Mouse (Mus musculus) layer of hippocampus, adult 9-11 months (tissue): Measurements from ENCODE around the gene Pik3ca.

ENCODE experiments used
- DNase-seq: peaks from one replicate; pipeline ENCODE4 v3.0.0; 2022

Pik3ca gene

GRCm38 (mm10) chr3:32397461-32398174, at the start of gene Pik3ca:
Pik3ca (plus strand) TSS chr3:32397671.
- DNase-seq = peak; percentile 29

DNA sequence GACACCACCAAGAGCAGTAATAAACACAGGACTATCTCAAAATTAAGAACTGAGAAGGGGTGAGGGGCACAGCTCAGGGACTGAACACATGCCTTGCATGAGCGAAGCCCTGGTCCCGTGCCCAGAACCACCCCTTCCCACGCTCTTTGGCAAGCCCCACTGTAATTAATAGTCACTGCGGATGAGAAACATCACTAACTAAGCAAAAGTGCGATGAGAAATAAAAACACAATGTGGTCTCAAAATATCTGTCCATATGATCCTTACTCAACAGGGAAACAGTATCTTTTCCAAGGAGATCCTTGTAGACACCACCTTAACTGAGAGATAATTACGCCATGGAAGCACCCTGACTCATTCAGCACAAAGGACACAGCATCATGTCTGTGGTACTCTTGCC, 49.6 kb upstream of the Pik3ca start:
- peak; percentile 85 for DNase-seq

- DNase-seq = no peak
These were observed 36.2 kb upstream of the Pik3ca start for GRCm38 (mm10) chr3:32361221-32361620.

GRCm38 (mm10) chr3:32364195-32364594, 33.3 kb upstream of the Pik3ca start:
- no peak for DNase-seq

DNA sequence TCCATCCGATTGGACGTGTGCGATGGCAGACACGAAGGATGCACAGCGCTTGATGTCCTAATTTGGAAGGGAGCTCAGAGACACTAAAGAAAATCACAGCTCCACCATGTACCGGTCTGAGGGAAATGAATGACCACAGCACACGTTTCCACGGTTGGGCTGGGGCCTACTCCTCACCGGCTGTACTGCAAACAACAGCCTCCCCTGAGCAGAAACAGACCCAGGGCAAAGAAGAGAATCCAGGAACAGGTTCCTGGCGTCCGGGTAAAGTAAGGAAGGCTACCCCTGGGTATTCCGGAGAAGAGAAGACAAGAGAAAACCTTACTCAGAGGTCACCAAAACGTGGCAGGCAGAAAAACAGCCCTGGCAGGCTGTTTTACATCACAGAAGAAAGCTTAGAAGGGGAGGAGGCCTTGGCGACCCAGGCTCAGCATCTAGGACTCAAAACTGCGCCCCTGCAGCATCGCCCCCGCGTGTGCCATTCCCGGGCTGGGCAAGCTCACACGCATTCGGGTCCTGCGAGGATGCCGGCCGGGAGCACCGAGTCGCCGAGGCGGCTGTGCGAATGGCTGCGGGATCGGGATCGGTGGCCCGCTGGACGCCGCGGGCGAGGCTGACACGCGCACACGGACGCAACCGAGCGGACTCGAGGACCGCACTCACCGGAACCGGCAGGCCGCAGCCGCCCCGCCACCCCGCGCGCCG, 32.5 kb upstream of the Pik3ca start:
- peak; percentile 41 for DNase-seq

DNA sequence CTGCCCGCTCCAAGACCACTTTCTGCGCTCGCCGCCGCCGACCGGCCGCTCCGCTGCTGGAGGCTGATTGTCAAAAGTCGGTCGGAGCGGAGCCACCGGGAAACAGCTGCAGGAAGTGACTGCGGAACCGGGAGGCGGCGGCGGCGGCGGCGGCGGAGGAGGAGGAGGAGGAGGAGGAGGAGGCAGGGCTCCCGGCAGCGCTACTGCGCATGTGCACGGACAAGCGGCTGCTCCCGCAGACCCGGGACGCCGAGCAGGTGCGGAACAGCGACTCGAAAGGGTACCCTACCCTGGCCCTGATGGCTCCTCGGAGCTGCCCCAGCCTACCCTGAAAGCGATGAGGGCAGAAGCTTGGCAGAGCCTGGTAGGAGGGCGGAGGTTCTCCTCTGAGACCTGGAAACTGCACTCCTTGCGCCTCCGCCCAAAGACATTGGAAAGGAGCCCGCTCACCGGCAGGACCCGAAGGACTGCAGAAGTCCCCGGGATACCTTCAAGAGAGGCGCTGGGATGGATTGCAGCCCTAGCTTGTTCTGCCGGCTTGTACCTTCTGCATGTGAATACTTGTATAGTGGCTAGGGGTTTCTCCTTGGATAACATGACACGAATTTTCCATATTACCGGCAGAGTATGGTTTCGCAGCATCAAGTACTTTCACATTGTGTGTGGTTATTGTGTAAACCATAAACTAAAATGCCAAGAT, 31.8 kb upstream of the Pik3ca start, which contains the start of gene Zmat3:
Gene Zmat3 (minus strand): TSS at position 469 of the 700 bp plus-strand sequence.
- peak; percentile 75 for DNase-seq

DNA sequence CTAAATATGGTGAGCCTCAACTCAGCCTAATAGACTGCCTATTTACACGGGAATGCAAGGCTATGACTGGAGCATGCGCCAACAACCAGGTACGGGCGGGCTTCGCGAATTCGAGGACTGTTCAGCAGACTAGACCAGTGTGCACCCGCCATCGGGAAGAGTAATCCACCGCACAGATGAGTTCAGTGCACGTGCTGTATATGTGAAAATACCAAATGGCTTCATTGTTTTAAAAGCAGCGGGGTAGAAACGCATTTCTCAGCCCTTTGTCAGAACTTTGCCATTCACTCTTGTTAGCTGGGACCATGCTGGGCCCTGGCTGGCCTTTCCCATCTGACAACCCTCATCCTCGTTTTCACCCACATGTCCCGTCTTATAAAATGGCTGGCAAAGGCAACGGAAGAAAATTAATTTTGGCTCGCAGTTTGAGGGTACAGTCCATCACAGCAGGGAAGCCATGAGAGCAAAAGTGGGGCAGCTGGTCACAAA, 31.2 kb upstream of the Pik3ca start:
- DNase-seq = peak; percentile 29

GRCm38 (mm10) chr3:32367516-32367915, 30.0 kb upstream of the Pik3ca start:
- no peak for DNase-seq

GRCm38 (mm10) chr3:32371957-32372356, 25.5 kb upstream of the Pik3ca start:
- no peak for DNase-seq

DNA sequence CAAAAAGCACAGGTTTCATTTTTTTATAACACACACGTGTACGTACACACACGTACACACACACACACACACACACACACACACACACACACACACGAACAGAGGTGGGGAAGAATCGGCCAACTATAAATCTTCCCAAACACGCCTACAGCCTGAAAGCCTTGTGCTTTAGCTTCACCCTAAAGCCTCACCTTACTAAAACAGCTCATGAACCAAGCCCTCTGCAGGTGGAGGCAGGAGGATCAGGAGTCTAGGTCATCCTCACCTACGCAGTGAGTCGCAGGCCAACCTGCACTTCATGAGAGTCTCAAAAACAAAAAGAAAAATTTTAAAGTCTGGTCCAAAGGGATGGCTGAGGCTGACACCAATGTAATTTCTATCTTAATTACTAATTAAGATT, 25.0 kb upstream of the Pik3ca start:
- DNase-seq = no peak

DNA sequence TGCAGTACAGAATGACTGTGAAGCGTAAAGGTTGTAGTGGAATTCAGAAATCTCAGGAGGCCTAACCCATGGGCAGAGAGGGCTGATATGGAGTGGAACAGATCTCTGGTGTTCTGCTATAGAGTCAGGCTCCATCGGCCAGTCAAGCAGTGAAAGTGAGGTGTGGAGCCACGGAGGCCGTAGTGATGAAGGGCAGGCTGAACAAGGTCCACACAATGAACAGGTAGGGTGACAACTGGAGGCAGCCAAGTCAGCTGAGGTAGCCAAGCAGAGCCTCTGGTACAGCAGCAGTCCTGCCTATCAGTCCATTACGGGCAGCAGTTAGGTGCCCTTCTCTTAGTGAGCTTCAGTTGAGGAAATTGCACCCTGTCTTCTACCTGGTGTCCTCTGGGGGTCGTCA, 24.2 kb upstream of the Pik3ca start:
- DNase-seq = no peak

- DNase-seq = no peak
These were observed 17.6 kb upstream of the Pik3ca start for GRCm38 (mm10) chr3:32379891-32380290.

GRCm38 (mm10) chr3:32381556-32381955, 15.9 kb upstream of the Pik3ca start:
- no peak for DNase-seq

GRCm38 (mm10) chr3:32392841-32393240, 4.6 kb upstream of the Pik3ca start:
- DNase-seq = no peak

DNA sequence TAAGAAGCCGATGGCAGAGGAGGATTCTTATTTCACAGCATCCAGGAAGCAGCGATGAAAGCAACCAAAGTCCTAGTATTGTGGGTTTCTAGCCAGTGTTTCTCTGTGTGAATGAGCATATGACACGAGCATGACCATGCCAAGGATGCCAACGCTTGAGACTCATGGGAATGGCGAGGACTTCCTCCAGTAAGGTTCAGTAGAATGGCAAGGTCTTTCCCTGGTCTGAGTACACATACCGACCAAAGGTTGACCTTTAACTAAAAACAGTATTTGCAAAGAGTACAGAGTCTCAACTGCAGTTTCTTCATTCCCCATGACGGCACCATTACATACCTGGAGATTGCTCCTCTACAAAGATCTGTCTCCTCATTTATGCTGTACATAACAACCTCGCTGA, 3.5 kb upstream of the Pik3ca start:
- no peak for DNase-seq

- DNase-seq = no peak
These were observed 1.5 kb upstream of the Pik3ca start for GRCm38 (mm10) chr3:32395771-32396551.

DNA sequence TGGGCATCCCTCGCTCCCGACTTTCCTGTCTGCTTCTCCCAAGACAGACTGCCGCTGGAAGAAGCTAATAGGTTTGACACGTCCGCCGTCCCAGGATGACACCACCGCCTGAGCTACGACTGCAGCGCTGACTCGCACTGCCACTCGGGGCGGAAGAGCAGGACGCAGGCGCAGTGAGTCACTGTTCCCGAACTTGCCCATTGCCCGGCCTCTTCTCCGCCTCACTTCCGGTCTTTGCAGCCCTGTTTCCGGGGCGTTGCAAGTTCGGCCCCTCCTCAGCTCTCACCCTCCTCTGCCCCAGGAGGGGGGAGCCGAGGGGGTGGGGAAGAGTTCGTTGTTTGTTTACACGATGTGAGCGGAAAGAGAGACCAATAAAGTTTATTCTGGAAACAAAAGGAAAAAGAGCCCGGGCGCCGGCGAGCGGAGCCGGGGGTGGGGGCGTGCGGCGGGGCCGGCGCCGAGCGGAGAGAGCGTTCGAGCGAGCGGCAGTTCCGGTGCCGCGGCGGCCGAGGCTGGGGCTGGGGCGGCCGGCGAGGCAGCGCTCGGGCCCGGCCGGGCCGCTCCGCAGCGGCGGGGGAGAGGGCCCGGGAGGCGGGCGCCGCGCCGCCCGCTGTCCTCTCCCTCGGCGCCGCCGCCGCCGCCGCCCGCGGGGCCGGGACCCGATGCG, 544 bp upstream of the Pik3ca start:
- peak; percentile 98 for DNase-seq

DNA sequence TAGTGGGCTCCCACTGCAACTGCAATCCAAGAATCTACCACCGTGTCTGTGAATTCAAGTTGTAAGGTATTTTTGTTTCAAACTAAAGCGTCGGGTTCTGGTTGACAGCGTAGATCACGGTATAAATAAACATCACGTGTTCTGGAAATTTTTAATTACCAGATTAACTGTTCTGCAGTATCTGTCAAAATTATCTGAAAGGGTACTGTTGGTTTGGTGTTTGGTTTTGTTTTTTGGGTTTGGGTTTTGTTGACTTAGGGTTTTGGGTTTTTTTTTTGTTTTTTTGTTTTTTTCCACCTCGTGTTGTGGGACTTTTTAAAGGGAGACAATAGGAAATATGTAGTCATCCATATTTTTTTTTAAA, 686 bp downstream of the Pik3ca start:
- DNase-seq = no peak

GRCm38 (mm10) chr3:32398623-32399022, 1.2 kb downstream of the Pik3ca start:
- DNase-seq = no peak

DNA sequence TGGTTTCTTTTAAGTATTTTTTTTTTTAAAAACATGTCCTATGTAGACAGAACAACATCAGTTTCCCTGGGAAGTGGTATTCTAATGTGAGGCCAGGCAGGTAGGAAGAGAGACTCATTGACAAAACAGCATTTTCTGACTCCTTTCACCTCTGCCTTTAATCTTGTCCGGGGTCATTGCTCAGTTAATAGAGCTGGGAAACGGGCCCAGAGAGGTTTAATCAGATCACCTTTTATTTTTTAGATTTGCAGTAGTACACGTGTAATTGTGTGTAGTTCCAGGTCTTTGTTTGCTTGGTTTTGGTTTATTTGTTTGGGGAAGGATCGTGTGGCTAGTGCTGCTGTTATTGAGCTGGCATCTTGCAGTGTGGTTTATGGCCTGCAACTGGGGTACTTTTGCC, 1.9 kb downstream of the Pik3ca start:
- no peak for DNase-seq

GRCm38 (mm10) chr3:32399931-32400330, 2.5 kb downstream of the Pik3ca start:
- DNase-seq = no peak

- DNase-seq = no peak
These were observed 4.1 kb downstream of the Pik3ca start for GRCm38 (mm10) chr3:32401591-32401990.
